Mouse (Mus musculus) embryonic facial prominence, embryonic 12.5 days (tissue): ENCODE measurements around the gene Olfr803. TPM values are rescaled to one million over a fixed set of nuclear protein-coding genes. Genes with fewer than 3 reads are reported as not detected.

Source experiments
- ATAC-seq: fragments of 200-750 bp; cut with Nextera tagmentation; 2 replicates; pipeline ENCODE4 v1.8.0; 2017; ENCODE audit not compliant: insufficient number of reproducible peaks, insufficient read depth, low FRiP score, low TSS enrichment
- H3K27ac ChIP-seq: fragments of 300-500 bp; sonication (generic); 2 replicates; pipeline ENCODE4 v1.5.1; 2016; ENCODE audit warnings: mild to moderate bottlenecking
- H3K27me3 ChIP-seq: fragments of 300-500 bp; sonication (generic); 2 replicates; pipeline ENCODE4 v1.6.1; 2016; ENCODE audit warnings: mild to moderate bottlenecking, moderate library complexity
- H3K36me3 ChIP-seq: fragments of 300-500 bp; sonication (generic); 2 replicates; pipeline ENCODE4 v1.6.1; 2016; ENCODE audit warnings: mild to moderate bottlenecking
- H3K4me1 ChIP-seq: fragments of 300-500 bp; sonication (generic); 2 replicates; pipeline ENCODE4 v1.6.1; 2016
- H3K4me2 ChIP-seq: fragments of 300-500 bp; sonication (generic); replicated peaks from 2 replicates; pipeline ENCODE4 v1.6.1; 2016; ENCODE audit warnings: mild to moderate bottlenecking, moderate library complexity
- H3K4me3 ChIP-seq: fragments of 300-500 bp; sonication (generic); 2 replicates; pipeline ENCODE4 v1.5.1; 2016; ENCODE audit warnings: mild to moderate bottlenecking
- H3K9ac ChIP-seq: fragments of 300-500 bp; sonication (generic); 2 replicates; pipeline ENCODE4 v1.6.1; 2016; ENCODE audit warnings: mild to moderate bottlenecking, moderate library complexity
- H3K9me3 ChIP-seq: fragments of 300-500 bp; sonication (generic); 2 replicates; pipeline ENCODE4 v1.6.1; 2016; ENCODE audit warnings: mild to moderate bottlenecking, moderate library complexity
- WGBS: fragments of 180-500 bp; shearing (Covaris S2); methylation state at CpG from one replicate; pipeline ENCODE4 v1.1.7; 2016; 5-methylcytosine and 5-hydroxymethylcytosine counted together
- microRNA-seq: library from miRNA; unstranded; fragments of <30 nt; microRNA quantifications from one replicate; pipeline ENCODE4, GENCODE M21; 2017
- polyA plus RNA-seq: library from polyadenylated mRNA; unstranded; fragments of >200 nt; fragmentation: Nextera tagmentation; extraction: Ambion mirVana; gene quantifications from 2 replicates; pipeline ENCODE4 v1.2.1, GENCODE M21; 2016

Olfr803 gene
- not detected in 2 replicates for polyA plus RNA-seq

GRCm38 (mm10) chr10:129694186-129694585, at the start of gene Olfr803:
TSS of gene Olfr803 (minus strand) at chr10:129694286.
- no peak within 1 kb of the TSS for H3K4me3 ChIP-seq
- H3K4me2 ChIP-seq, result no peak within 1 kb of the TSS
- H3K36me3 ChIP-seq, result no peaks in the 10 kb centered on the region
- no peak within 1 kb of the TSS for H3K9ac ChIP-seq
- H3K27me3 ChIP-seq, result no peaks in the 10 kb centered on the region
- no peak for ATAC-seq
- no peaks in the 10 kb centered on the region for H3K4me1 ChIP-seq
- H3K9me3 ChIP-seq, result no peaks in the 10 kb centered on the region
- no peak within 1 kb of the TSS for H3K27ac ChIP-seq
- WGBS, result 71% methylated on average over 2 of the region's 2 CpGs

- H3K4me3 ChIP-seq, result no peak within 1 kb of the TSS
- no peak within 1 kb of the TSS for H3K9ac ChIP-seq
- H3K36me3 ChIP-seq, result no peaks in the 10 kb centered on the region
- no peaks in the 10 kb centered on the region for H3K27me3 ChIP-seq
- no peaks in the 10 kb centered on the region for H3K4me1 ChIP-seq
- ATAC-seq, result no peak
- H3K9me3 ChIP-seq, result no peaks in the 10 kb centered on the region
- no peak within 1 kb of the TSS for H3K27ac ChIP-seq
- H3K4me2 ChIP-seq, result no peak within 1 kb of the TSS
These were observed 47.7 kb upstream of the Olfr803 start, which contains the start of gene Olfr806 for GRCm38 (mm10) chr10:129741821-129742220. TSS of gene Olfr806 (minus strand) at chr10:129741921.

GRCm38 (mm10) chr10:129729275-129729674, 35.2 kb upstream of the Olfr803 start, which contains the start of gene Olfr805:
TSS of gene Olfr805 (minus strand) at chr10:129729375.
- 87% methylated on average over 2 of the region's 2 CpGs for WGBS
- Histone ChIP-seq H3K4me3 (no peak within 1 kb of the TSS), H3K27me3 (no peaks in the 10 kb centered on the region), H3K27ac (no peak within 1 kb of the TSS), H3K9me3 (no peaks in the 10 kb centered on the region), H3K4me1 (no peaks in the 10 kb centered on the region), H3K36me3 (no peaks in the 10 kb centered on the region), H3K9ac (no peak within 1 kb of the TSS), H3K4me2 (no peak within 1 kb of the TSS)
- no peak for ATAC-seq

DNA sequence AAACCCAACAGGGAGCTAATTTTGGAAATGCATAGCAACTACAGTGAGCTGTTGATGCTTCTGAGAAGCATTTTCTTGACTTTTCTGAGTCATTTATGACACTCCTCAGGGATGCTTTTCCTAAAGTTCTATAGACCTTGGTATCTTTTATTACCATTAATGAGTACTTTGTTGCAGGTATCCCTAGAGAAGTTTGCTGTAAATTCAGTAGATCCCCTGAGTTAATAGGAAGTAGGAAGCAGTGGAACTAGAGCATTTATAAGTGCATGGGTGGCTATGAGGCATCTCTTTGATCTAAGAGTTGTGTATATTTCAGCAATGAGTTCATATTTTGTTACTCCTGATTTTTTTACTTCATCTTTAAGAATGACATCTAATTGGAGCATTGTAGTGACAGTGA, 8.8 kb upstream of the Olfr803 start, which contains the start of gene Olfr804:
Gene Olfr804 (plus strand): TSS at position 301 of the 400 bp plus-strand sequence.
- H3K36me3 ChIP-seq, result no peaks in the 10 kb centered on the region
- no peaks in the 10 kb centered on the region for H3K9me3 ChIP-seq
- H3K27ac ChIP-seq, result no peak within 1 kb of the TSS
- no peaks in the 10 kb centered on the region for H3K4me1 ChIP-seq
- H3K4me2 ChIP-seq, result no peak within 1 kb of the TSS
- H3K9ac ChIP-seq, result no peak within 1 kb of the TSS
- ATAC-seq, result no peak
- H3K4me3 ChIP-seq, result no peak within 1 kb of the TSS
- no peaks in the 10 kb centered on the region for H3K27me3 ChIP-seq

GRCm38 (mm10) chr10:129688069-129688468, 6.0 kb downstream of the Olfr803 start, which contains the start of gene Olfr802:
TSS of gene Olfr802 (minus strand) at chr10:129688169.
- H3K27me3 ChIP-seq, result no peaks in the 10 kb centered on the region
- no peak within 1 kb of the TSS for H3K9ac ChIP-seq
- H3K4me1 ChIP-seq, result no peaks in the 10 kb centered on the region
- no peak for ATAC-seq
- H3K9me3 ChIP-seq, result no peaks in the 10 kb centered on the region
- no peak within 1 kb of the TSS for H3K4me2 ChIP-seq
- no peak within 1 kb of the TSS for H3K27ac ChIP-seq
- H3K4me3 ChIP-seq, result no peak within 1 kb of the TSS
- WGBS, result 54% methylated on average over 1 of the region's 1 CpGs
- H3K36me3 ChIP-seq, result no peaks in the 10 kb centered on the region

- 71% methylated on average over 1 of the region's 1 CpGs for WGBS
These were observed 20.3 kb downstream of the Olfr803 start, which contains the start of gene Olfr801 for GRCm38 (mm10) chr10:129673765-129674164. TSS of gene Olfr801 (minus strand) at chr10:129673865.

DNA sequence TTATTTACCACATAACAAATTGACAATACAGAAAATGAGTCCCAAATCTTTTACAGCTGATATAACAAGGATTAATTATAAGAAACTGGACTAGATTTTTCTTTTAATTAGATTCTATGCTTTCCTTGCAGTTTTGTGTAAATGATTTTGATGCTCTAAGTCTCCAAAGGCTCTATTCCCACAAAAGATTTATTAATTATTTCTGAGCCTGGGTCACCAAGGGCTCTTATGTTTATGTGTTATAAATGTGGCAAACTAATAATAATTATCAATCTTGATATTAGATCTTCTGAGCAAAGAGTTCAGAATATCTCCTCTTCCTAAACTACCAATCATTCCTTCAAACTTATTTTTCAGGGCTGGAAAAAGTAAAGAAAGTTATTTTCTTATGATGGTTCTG, 36.7 kb downstream of the Olfr803 start, which contains the start of gene Olfr800:
Gene Olfr800 (plus strand): TSS at position 301 of the 400 bp plus-strand sequence.
- Histone ChIP-seq H3K4me3 (no peak within 1 kb of the TSS), H3K27ac (no peak within 1 kb of the TSS), H3K4me2 (no peak within 1 kb of the TSS), H3K36me3 (no peaks in the 10 kb centered on the region), H3K4me1 (no peaks in the 10 kb centered on the region), H3K9ac (no peak within 1 kb of the TSS), H3K27me3 (no peaks in the 10 kb centered on the region), H3K9me3 (no peaks in the 10 kb centered on the region)
- no peak for ATAC-seq

More at GRCm38 (mm10) chr10:129673765-129674164, 20.3 kb downstream of the Olfr803 start, which contains the start of gene Olfr801:
- Histone ChIP-seq H3K4me3 (no peak within 1 kb of the TSS), H3K27me3 (no peaks in the 10 kb centered on the region), H3K36me3 (no peaks in the 10 kb centered on the region), H3K9me3 (no peaks in the 10 kb centered on the region), H3K4me2 (no peak within 1 kb of the TSS), H3K27ac (no peak within 1 kb of the TSS), H3K9ac (no peak within 1 kb of the TSS), H3K4me1 (no peaks in the 10 kb centered on the region)
- ATAC-seq, result no peak

DNA sequence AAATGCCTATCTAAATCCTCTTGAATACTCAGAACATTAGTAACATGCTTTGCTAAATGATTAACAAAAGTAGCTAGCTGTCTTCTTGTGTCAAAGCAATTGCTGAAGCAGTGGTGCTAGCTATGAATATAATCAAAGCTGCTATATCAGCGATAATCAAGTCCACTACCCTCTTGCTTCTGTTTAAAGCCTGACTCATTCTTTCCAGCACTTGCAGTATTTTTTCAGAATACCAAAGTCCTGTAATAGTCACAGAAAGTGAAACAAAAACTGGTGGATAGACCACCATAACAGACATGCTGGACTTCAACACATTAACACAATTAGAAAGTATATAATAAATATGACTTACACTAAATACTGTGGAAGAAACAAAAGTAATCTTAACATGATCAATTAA, 42.3 kb downstream of the Olfr803 start:
- no peak overlapping the region for H3K4me3 ChIP-seq
- no peak for ATAC-seq
- no peaks in the 10 kb centered on the region for H3K9me3 ChIP-seq
- H3K36me3 ChIP-seq, result no peaks in the 10 kb centered on the region
- no peaks in the 10 kb centered on the region for H3K4me1 ChIP-seq
- no peak overlapping the region for H3K9ac ChIP-seq
- H3K4me2 ChIP-seq, result no peak overlapping the region
- H3K27me3 ChIP-seq, result no peaks in the 10 kb centered on the region
- WGBS, result 86% methylated on average over 1 of the region's 1 CpGs
- H3K27ac ChIP-seq, result no peak overlapping the region

Small RNA genes lying within 50 kb of the gene (microRNA-seq; reads per million reads assigned to microRNA genes)
- not detected for gene Gm24485

Other genes with a start within 250 kb of the Olfr803 start
- not detected in 2 replicates for gene Olfr787, start 232.4 kb downstream of the Olfr803 start, polyA plus RNA-seq
- gene Olfr788, start 223.3 kb downstream of the Olfr803 start, polyA plus RNA-seq, result not detected in 2 replicates
- gene Olfr789, start 209.5 kb downstream of the Olfr803 start, polyA plus RNA-seq, result not detected in 2 replicates
- gene Olfr790, start 195.8 kb downstream of the Olfr803 start, polyA plus RNA-seq, result not detected in 2 replicates
- not detected in 2 replicates for gene Olfr791, start 172.5 kb downstream of the Olfr803 start, polyA plus RNA-seq
- gene Olfr792, start 155.1 kb downstream of the Olfr803 start, polyA plus RNA-seq, result not detected in 2 replicates
- gene Olfr794, start 126.6 kb downstream of the Olfr803 start, polyA plus RNA-seq, result not detected in 2 replicates
- not detected in 2 replicates for gene Olfr796, start 81.7 kb downstream of the Olfr803 start, polyA plus RNA-seq
- not detected in 2 replicates for gene Olfr798, start 66.4 kb downstream of the Olfr803 start, polyA plus RNA-seq
- gene Olfr799, start 56.8 kb downstream of the Olfr803 start, polyA plus RNA-seq, result not detected in 2 replicates
- gene Olfr800, start 36.6 kb downstream of the Olfr803 start, polyA plus RNA-seq, result not detected in 2 replicates
- not detected in 2 replicates for gene Olfr801, start 20.4 kb downstream of the Olfr803 start, polyA plus RNA-seq
- gene Olfr802, start 6.1 kb downstream of the Olfr803 start, polyA plus RNA-seq, result not detected in 2 replicates
- gene Olfr804, start 8.9 kb upstream of the Olfr803 start, polyA plus RNA-seq, result not detected in 2 replicates
- gene Olfr805, start 35.1 kb upstream of the Olfr803 start, polyA plus RNA-seq, result not detected in 2 replicates
- not detected in 2 replicates for gene Olfr806, start 47.6 kb upstream of the Olfr803 start, polyA plus RNA-seq
- not detected in 2 replicates for gene Olfr807, start 63.5 kb upstream of the Olfr803 start, polyA plus RNA-seq
- gene Olfr808, start 71.2 kb upstream of the Olfr803 start, polyA plus RNA-seq, result not detected in 2 replicates
- gene Olfr809, start 80.4 kb upstream of the Olfr803 start, polyA plus RNA-seq, result not detected in 2 replicates
- gene Olfr810, start 100.6 kb upstream of the Olfr803 start, polyA plus RNA-seq, result not detected in 2 replicates
- gene Olfr811, start 110.1 kb upstream of the Olfr803 start, polyA plus RNA-seq, result not detected in 2 replicates
- not detected in 2 replicates for gene Olfr812, start 151.8 kb upstream of the Olfr803 start, polyA plus RNA-seq
- 0.18 TPM in 1 of 2 replicates, not detected in the other for gene Olfr813, start 161.1 kb upstream of the Olfr803 start, polyA plus RNA-seq
- gene Olfr814, start 185.6 kb upstream of the Olfr803 start, polyA plus RNA-seq, result not detected in 2 replicates
- gene Olfr815, start 211.6 kb upstream of the Olfr803 start, polyA plus RNA-seq, result not detected in 2 replicates
- gene Olfr816, start 221.3 kb upstream of the Olfr803 start, polyA plus RNA-seq, result not detected in 2 replicates